Mouse (Mus musculus): Measurements from ENCODE around the gene Rbms2.
"Not testable (repeated sequence)": the region's sequence is repeated elsewhere in the genome, so short reads cannot be mapped to it uniquely, and the experiment has no call there.

Rbms2 gene

GRCm38 (mm10) chr10:128091564-128092505, 88.3 kb downstream of the Rbms2 start, which contains the start of gene Baz2a:
Gene Baz2a, plus strand, starts transcription at chr10:128091577.
- DNase-seq (ENCODE audit: low spot score in 2 of 2): peak; percentile 58 to 71

GRCm38 (mm10) chr10:128090651-128091563, 89.2 kb downstream of the Rbms2 start:
- peak; percentile 82 to 90 for DNase-seq (ENCODE audit: low spot score in 2 of 2)

GRCm38 (mm10) chr10:128089842-128090241, 90.3 kb downstream of the Rbms2 start:
- no peak for DNase-seq (ENCODE audit: low spot score in 2 of 2)

- DNase-seq (ENCODE audit: low spot score in 2 of 2): no peak
These were observed 91.9 kb downstream of the Rbms2 start for GRCm38 (mm10) chr10:128088181-128088580.

- DNase-seq (ENCODE audit: low spot score in 2 of 2): not testable (repeated sequence)
These were observed 92.9 kb downstream of the Rbms2 start for GRCm38 (mm10) chr10:128087216-128087615.

- DNase-seq (ENCODE audit: low spot score in 2 of 2): peak in 1 of 2 experiments; percentile 32
These were observed 93.7 kb downstream of the Rbms2 start for GRCm38 (mm10) chr10:128086391-128086790.

GRCm38 (mm10) chr10:128084160-128084559, 95.9 kb downstream of the Rbms2 start:
- DNase-seq (ENCODE audit: low spot score in 2 of 2): no peak

GRCm38 (mm10) chr10:128083688-128084087, 96.4 kb downstream of the Rbms2 start:
- DNase-seq (ENCODE audit: low spot score in 2 of 2): peak in 1 of 2 experiments; percentile 24

GRCm38 (mm10) chr10:128082880-128083421, 97.1 kb downstream of the Rbms2 start, which contains the start of gene Atp5b:
Gene Atp5b, plus strand, starts transcription at chr10:128083273.
- DNase-seq (ENCODE audit: low spot score in 2 of 2): peak; percentile 98 to 99

- no peak for DNase-seq (ENCODE audit: low spot score in 2 of 2)
These were observed 97.7 kb downstream of the Rbms2 start for GRCm38 (mm10) chr10:128082477-128082808.

- no peak for DNase-seq (ENCODE audit: low spot score in 2 of 2)
These were observed 98.2 kb downstream of the Rbms2 start for GRCm38 (mm10) chr10:128081807-128082476.

Data from natural killer cell, adult 2 months (primary cell).